Mouse (Mus musculus) left cerebral cortex, adult 18-20 months (tissue): Measurements from ENCODE around the gene Prune2. TPM values are rescaled to one million over a fixed set of nuclear protein-coding genes. Genes with fewer than 3 reads are reported as not detected.
A peak's percentile ranks its signal among the peaks of the same experiment; 100 is the strongest.

Experiments used
- DNase-seq, 2 experiments: peaks; one replicate each; pipeline ENCODE4 v3.0.0; 2021 to 2022; ENCODE audit warnings: low spot score in 2 of 2, mixed read lengths in 1 of 2
- total RNA-seq, 2 experiments: library from RNA; stranded (reverse); gene quantifications; 2 replicates each; pipeline ENCODE4 v1.2.3; 2021

The Prune2 gene
- total RNA-seq, 2 experiments from 2014 or later: 87.4 to 90.7 TPM

- no peak for DNase-seq
Measured at GRCm38 (mm10) chr19:17108782-17109181, 152.9 kb downstream of the Prune2 start.

DNA sequence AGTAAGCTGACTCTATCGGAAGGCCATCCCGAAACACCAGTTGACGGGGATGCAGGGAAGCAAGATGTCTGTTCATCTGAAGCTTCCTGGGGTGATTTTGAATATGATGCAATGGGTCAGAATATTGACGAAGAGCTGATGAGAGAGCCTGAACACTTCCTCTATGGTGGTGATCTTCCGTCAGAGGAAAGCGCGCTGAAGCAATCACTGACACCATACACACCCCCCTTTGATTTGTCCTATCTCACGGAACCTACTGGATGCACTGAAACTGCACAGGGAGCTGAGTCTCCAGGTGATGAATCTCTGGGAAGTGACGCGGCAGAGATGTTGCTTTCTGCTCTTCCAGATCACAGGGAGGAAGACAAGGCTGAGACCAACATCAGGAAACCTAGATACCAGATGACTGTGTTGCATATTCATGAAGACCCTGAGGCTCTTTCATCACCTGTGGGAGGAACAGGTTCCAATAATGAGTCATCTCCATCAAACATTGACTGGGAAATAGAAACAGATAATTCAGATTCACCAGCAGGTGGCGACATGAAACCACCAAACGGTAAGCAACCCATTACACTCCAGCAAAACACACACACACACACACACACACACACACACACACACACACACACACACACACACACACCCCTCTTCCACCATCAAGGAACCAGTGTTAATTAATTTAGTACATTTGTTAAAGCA lies 168.3 kb downstream of the Prune2 start:
- peak; percentile 62 to 70 for DNase-seq

DNA sequence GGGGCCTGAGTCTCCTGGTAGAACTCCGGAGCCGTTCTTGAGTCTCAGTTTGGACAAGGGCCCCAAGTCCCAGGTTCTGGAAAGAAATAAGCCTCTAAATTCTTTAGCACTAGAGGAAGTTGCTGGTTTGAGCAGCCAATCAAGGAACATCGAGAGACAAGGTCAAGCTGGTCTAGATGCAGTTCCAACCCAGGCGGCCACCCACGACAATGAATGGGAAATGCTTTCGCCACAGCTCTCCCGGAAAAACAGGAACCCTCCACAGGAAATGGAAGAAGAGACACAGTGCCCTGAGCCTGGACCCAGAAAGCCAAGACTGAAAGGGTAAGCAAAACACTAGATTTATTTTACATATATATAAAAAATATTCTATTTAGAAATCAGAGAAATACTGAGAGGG lies 169.5 kb downstream of the Prune2 start:
- no peak for DNase-seq

DNA sequence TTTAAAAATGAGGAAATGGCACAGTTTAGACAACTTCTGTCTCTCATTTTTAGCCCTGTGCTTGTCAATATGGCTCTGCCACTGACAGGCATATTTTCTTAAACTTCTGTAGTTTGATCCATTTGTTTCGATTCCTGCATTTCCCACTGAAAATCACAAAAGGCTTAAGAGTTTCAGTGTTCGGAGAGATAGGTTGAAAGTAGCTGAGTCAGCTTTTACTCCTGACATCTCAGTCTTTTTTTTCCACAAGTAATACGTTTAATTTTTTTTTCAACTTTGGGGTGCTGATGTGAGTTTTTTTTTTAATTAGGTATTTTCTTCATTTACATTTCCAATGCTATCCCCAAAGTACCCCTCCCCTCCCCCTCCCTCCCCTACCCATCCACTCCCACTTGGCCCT lies 174.6 kb downstream of the Prune2 start:
- no peak for DNase-seq

DNA sequence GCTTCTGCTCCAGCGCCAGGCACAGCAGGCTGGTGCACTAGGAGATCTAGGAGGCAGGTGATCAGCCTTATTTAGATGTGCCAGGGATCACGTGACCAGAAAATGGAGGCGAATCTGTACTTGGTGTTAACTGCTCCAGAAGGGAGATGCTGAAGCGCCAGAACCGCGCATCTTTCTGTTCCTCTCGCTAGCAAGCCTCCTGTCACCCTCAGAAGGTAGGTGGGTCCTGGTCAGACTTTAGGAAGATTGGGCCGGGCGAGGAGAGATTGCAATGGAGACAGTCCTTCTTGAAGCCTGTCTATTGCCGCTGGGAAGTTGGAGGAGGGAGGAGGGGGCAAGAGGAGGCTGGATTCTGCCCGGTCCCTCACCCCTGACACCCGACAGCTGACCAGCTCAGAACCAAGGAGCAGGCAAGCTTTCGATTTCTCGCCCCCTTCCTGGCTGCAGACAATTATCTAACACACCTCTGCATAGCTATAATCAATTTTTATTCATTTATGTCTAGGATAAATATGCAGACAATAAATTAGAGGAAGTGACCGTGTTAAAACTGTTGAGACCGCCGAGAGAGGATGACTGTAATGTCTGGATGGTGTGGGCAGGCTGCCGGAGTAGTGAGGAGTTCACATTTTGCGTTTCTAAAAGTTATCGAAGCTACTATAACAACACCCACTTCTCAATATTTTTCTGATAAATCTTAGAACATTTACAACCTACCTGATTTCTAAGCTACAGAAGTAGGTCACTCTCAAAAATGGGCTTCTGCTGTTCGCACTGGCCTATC lies 181.0 kb downstream of the Prune2 start:
- DNase-seq: peak; percentile 71 to 78

- DNase-seq: no peak
Measured at GRCm38 (mm10) chr19:17137656-17138055, 181.7 kb downstream of the Prune2 start.

- no peak for DNase-seq
Measured at GRCm38 (mm10) chr19:17138144-17138915, 182.4 kb downstream of the Prune2 start.

GRCm38 (mm10) chr19:17140016-17140914 lies 184.3 kb downstream of the Prune2 start:
- DNase-seq: no peak

- DNase-seq: no peak
Measured at GRCm38 (mm10) chr19:17143245-17143644, 187.3 kb downstream of the Prune2 start.

GRCm38 (mm10) chr19:17144205-17144604 lies 188.3 kb downstream of the Prune2 start:
- DNase-seq: no peak

- DNase-seq: no peak
Measured at GRCm38 (mm10) chr19:17150064-17150463, 194.1 kb downstream of the Prune2 start.

- DNase-seq: no peak
Measured at GRCm38 (mm10) chr19:17151781-17152180, 195.9 kb downstream of the Prune2 start.

GRCm38 (mm10) chr19:17152461-17152860 lies 196.5 kb downstream of the Prune2 start:
- DNase-seq: no peak

GRCm38 (mm10) chr19:17153911-17154639 lies 198.2 kb downstream of the Prune2 start:
- DNase-seq: no peak

DNA sequence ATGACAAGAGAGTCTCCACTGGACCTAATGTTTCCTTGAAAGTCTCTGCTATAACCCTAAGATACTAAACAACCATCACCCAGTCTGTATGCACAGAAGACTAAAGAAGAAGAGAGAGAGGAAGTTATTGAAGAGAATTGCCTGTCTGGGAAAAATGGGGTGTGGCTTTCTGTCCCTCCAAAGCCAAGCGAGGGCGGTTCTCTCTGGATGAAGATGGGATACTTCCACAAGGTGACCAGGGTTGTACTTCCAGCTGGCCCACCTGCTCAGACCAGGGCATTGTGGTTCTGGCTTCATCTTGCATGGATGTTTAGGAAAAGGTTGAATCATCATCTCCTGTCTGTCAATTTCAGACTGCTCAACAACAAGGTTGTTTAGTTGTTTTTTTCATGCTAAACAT lies 199.3 kb downstream of the Prune2 start:
- no peak for DNase-seq

DNA sequence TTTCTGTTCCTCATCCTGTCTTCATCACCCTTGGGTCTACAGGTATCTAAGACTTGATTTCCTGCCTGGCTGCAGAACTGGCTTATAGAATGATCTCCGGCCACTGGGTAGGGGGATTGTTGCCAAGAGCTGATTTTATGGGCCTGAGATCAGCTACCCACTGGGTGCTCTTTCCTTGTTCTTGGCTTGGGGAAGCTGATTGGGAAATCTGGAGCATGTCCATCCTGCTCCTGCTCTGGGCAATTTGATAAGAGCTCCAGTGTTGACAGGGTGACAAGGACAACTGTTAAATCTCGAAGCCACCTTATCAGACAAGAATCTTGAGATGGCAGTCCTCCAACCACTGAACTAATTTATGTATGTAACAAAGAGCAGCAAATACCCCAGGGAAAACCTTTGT lies 203.8 kb downstream of the Prune2 start:
- no peak for DNase-seq

- DNase-seq: no peak
Measured at GRCm38 (mm10) chr19:17160231-17160630, 204.3 kb downstream of the Prune2 start.

- DNase-seq: peak in 1 of 2 experiments; percentile 16
Measured at GRCm38 (mm10) chr19:17163511-17163953, 207.6 kb downstream of the Prune2 start.

DNA sequence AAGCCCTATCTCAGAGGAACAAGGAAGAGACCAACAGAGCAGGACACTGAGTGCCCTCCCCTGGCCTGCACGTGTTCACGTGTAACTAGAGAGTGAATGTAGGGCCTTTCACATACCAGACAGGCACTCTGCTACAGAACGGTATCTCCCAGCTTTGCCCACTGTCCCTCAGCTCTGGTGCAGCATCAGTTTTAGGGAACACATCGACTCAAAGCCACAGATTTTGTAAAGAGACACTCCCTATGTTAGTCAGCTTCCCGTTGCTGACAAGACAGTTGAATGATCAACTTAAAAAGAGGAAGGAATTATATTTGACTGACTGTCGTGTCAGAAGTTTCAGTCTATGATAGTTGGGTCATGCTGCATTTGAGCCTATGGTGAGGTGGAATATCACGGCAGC lies 210.4 kb downstream of the Prune2 start:
- no peak for DNase-seq

DNA sequence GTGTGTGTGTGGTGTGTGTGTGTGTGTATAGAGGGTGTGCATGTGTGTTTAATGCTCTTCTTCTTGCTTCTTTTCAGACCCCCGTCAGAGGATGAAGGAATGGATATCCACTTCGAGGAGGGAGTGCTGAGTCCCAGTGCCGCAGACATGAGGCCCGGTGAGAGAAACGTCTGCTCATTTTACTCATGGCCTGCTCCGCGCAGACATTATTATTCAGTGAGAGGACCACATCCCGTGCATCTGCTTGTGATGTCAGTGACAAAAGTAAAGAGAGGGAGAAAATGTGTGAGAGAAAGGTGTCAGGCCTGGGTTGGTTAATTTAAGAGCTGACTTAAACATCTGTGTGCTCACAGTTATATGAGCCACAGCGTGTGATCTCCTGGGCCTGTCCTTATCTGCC lies 212.3 kb downstream of the Prune2 start:
- DNase-seq: no peak
